ENCODE assay signal across 8 mouse cellular contexts in genomic region chr1:59119720-59120457, GRCm38 (mm10). TPM values are rescaled to one million over a fixed set of nuclear protein-coding genes. Genes with fewer than 3 reads are reported as not detected.
DNase-seq lines count a peak whose midpoint lies in the region; ATAC-seq and TF ChIP-seq lines count a peak whose summit lies in the region.

Tmem237 (minus strand) TSS chr1:59120408.

- ATAC-seq in lung, postnatal 0 days, result peak; percentile 98

- H3K9ac ChIP-seq in MEL (ENCODE audit: control insufficient read depth, low read depth, low read length, poor library complexity, severe bottlenecking), result peak within 1 kb of the TSS; percentile 79
- H3K9ac ChIP-seq in lung, postnatal 0 days (replicated peaks; ENCODE audit: low read depth), result peak within 1 kb of the TSS; percentile 61

- peak; percentile 78 to 82; a peak in 3 of 4 replicates for TF ChIP-seq POLR2A in MEL (IDR thresholded peaks at IDR 0.05; ENCODE audit: control insufficient read depth in 1 of 2, insufficient read depth in 1 of 2, low read depth in 1 of 2, low read length in 2 of 2, poor library complexity in 1 of 2)
- peak; percentile 41; the same call in 1 of the 2 replicates for TF ChIP-seq POLR2A in cerebellum, adult 2 months (IDR thresholded peaks at IDR 0.05; ENCODE audit: borderline replicate concordance, insufficient read depth, low read length)

- H3K4me2 ChIP-seq in lung, postnatal 0 days (replicated peaks; ENCODE audit: low read depth, low read length), result peak within 1 kb of the TSS; percentile 88

- H3K9me3 ChIP-seq in MEL (replicated peaks; ENCODE audit: insufficient read depth, low read length), result no peaks in the 10 kb centered on the region
- H3K9me3 ChIP-seq in hindbrain, embryonic 10.5 days, result no peaks in the 10 kb centered on the region
- H3K9me3 ChIP-seq in lung, postnatal 0 days (ENCODE audit: low read length), result no peaks in the 10 kb centered on the region

- no peak for TF ChIP-seq CTCF in MEL (IDR thresholded peaks at IDR 0.05 in 2 of 3, conservative IDR thresholded peaks at IDR 0.05 in 1 of 3; ENCODE audit: control insufficient read depth in 1 of 3, insufficient read depth in 1 of 3, low read depth in 2 of 3, low read length in 3 of 3, poor library complexity in 1 of 3, severe bottlenecking in 1 of 3)
- no peak for TF ChIP-seq CTCF in cerebellum, adult 2 months (IDR thresholded peaks at IDR 0.05; ENCODE audit: borderline replicate concordance, insufficient read depth, low read depth, low read length)
- no peak for TF ChIP-seq CTCF in lung, postnatal 0 days (IDR thresholded peaks at IDR 0.05)

- peaks cover 0 to 5% of the 10 kb centered on the region in 2 experiments; a peak in 3 of 4 replicates for H3K36me3 ChIP-seq in MEL (ENCODE audit: control insufficient read depth in 1 of 2, insufficient read depth in 2 of 2, low read length in 2 of 2)
- peaks cover 20% of the 10 kb centered on the region; the same call in 1 of the 2 replicates for H3K36me3 ChIP-seq in hindbrain, embryonic 10.5 days
- H3K36me3 ChIP-seq in lung, postnatal 0 days (ENCODE audit: insufficient read depth, low read length), result peaks cover 5% of the 10 kb centered on the region; the same call in 1 of the 2 replicates

- under 1% methylated on average over 74 of the region's 74 CpGs for WGBS in cerebellum, adult 2 months
- under 1% methylated on average over 74 of the region's 74 CpGs for whole genome bisulfite sequencing in hindbrain, embryonic 10.5 days
- WGBS in lung, postnatal 0 days, result under 1% methylated on average over 66 of the region's 74 CpGs

- no peak for TF ChIP-seq RAD21 in MEL (IDR thresholded peaks at IDR 0.05; ENCODE audit: low read depth, low read length)

- peak; percentile 92 for DNase-seq in MEL (ENCODE audit: low read depth, low spot score)
- DNase-seq in cerebellum, adult 2 months, result peak; percentile 93 to 95
- peak; percentile 83 for DNase-seq in forelimb bud, embryonic 11.5 days (ENCODE audit: low read depth, low spot score)
- DNase-seq in hindbrain, embryonic 10.5 days (ENCODE audit: low spot score), result peak; percentile 96
- peak; percentile 95 for DNase-seq in layer of hippocampus, adult 9-11 months
- DNase-seq in lung, postnatal 0 days (ENCODE audit: low spot score), result peak; percentile 94
- DNase-seq in ovary, postnatal 14 days (ENCODE audit: low spot score), result peak; percentile 87
- peak; percentile 89 for DNase-seq in thymus, postnatal 14 days

- peaks cover 0 to 3% of the 10 kb centered on the region in 2 experiments; a peak in 2 of 4 replicates for H3K4me1 ChIP-seq in MEL (ENCODE audit: control insufficient read depth in 1 of 2, insufficient read depth in 2 of 2, low read length in 2 of 2)
- no peaks in the 10 kb centered on the region; the same call in 1 of the 2 replicates for H3K4me1 ChIP-seq in cerebellum, adult 2 months (ENCODE audit: control insufficient read depth, insufficient read depth, low read length)
- H3K4me1 ChIP-seq in hindbrain, embryonic 10.5 days (replicated peaks), result peaks cover 21% of the 10 kb centered on the region
- H3K4me1 ChIP-seq in lung, postnatal 0 days (ENCODE audit: insufficient read depth, low read depth, low read length), result no peaks in the 10 kb centered on the region

- peaks cover 3% of the 10 kb centered on the region; the same call in 1 of the 2 replicates for H3K79me2 ChIP-seq in MEL (ENCODE audit: control insufficient read depth, insufficient read depth, low read length, poor library complexity)

- peak within 1 kb of the TSS; percentile 89 to 95 for H3K4me3 ChIP-seq in MEL (ENCODE audit: control insufficient read depth in 1 of 2, insufficient read depth in 1 of 2, low read depth in 2 of 2, low read length in 2 of 2)
- H3K4me3 ChIP-seq in cerebellum, adult 2 months (replicated peaks; ENCODE audit: insufficient read depth, low read depth, low read length), result peak within 1 kb of the TSS; percentile 99
- peak within 1 kb of the TSS; percentile 86 for H3K4me3 ChIP-seq in hindbrain, embryonic 10.5 days
- H3K4me3 ChIP-seq in lung, postnatal 0 days (ENCODE audit: low read depth, low read length), result peak within 1 kb of the TSS; percentile 70

- H3K27ac ChIP-seq in MEL (ENCODE audit: control insufficient read depth, low read depth, low read length), result 0 out of 2 replicates have a peak within 1 kb of the TSS, but pooled peaks have one; percentile 33
- peak within 1 kb of the TSS; percentile 70; the same call in 1 of the 2 replicates for H3K27ac ChIP-seq in cerebellum, adult 2 months (ENCODE audit: insufficient read depth, low read length)
- peak within 1 kb of the TSS; percentile 97 for H3K27ac ChIP-seq in hindbrain, embryonic 10.5 days
- H3K27ac ChIP-seq in lung, postnatal 0 days (ENCODE audit: low read length), result peak within 1 kb of the TSS; percentile 67

- no peak for TF ChIP-seq EP300 in MEL (IDR thresholded peaks at IDR 0.05; ENCODE audit: low read depth in 1 of 2, low read length in 2 of 2)
- no peak for TF ChIP-seq EP300 in lung, postnatal 0 days (IDR thresholded peaks at IDR 0.05)

- H3K27me3 ChIP-seq in MEL (ENCODE audit: control insufficient read depth in 1 of 2, insufficient read depth in 2 of 2, low read length in 2 of 2), result no peaks in the 10 kb centered on the region; a peak in 1 of 4 replicates
- H3K27me3 ChIP-seq in cerebellum, adult 2 months (ENCODE audit: control insufficient read depth, insufficient read depth, low read length), result no peaks in the 10 kb centered on the region
- no peaks in the 10 kb centered on the region for H3K27me3 ChIP-seq in hindbrain, embryonic 10.5 days (ENCODE audit: insufficient read depth, poor library complexity, severe bottlenecking)
- no peaks in the 10 kb centered on the region for H3K27me3 ChIP-seq in lung, postnatal 0 days (replicated peaks; ENCODE audit: insufficient read depth, low read length)

TF ChIP-seq in MEL, 35 proteins besides CTCF, POLR2A, EP300 and RAD21:
- TF ChIP-seq JUND (IDR thresholded peaks at IDR 0.05; ENCODE audit: low read depth, low read length) (no peak), TBP (IDR thresholded peaks at IDR 0.05; ENCODE audit: low read depth, low read length) (no peak), SIN3A (IDR thresholded peaks at IDR 0.05; ENCODE audit: low read length) (peak; percentile 87), UBTF (IDR thresholded peaks at IDR 0.05; ENCODE audit: borderline replicate concordance, insufficient read depth, low read depth, low read length) (no peak), MYC (IDR thresholded peaks at IDR 0.05; ENCODE audit: low read depth, low read length) (no peak), KAT2A (conservative IDR thresholded peaks at IDR 0.05; ENCODE audit: low read depth, low read length) (no peak; the same call in 1 of the 2 replicates), RCOR1 (IDR thresholded peaks at IDR 0.05; ENCODE audit: low read depth, low read length) (no peak), NELFE (IDR thresholded peaks at IDR 0.05; ENCODE audit: low read depth, low read length) (peak; percentile 67), USF1 (IDR thresholded peaks at IDR 0.05; ENCODE audit: low read depth, low read length) (no peak), MAX (IDR thresholded peaks at IDR 0.05; ENCODE audit: low read length) (peak; percentile 63), CHD2 (IDR thresholded peaks at IDR 0.05; ENCODE audit: low read length) (no peak), ZKSCAN1 (IDR thresholded peaks at IDR 0.05; ENCODE audit: low read depth, low read length) (no peak), SMC3 (IDR thresholded peaks at IDR 0.05; ENCODE audit: low read depth, low read length) (no peak), MXI1 (IDR thresholded peaks at IDR 0.05; ENCODE audit: low read depth, low read length) (peak; percentile 77), NRF1 (IDR thresholded peaks at IDR 0.05; ENCODE audit: insufficient read depth, low read depth, low read length, poor library complexity, severe bottlenecking) (peak; percentile 79), POLR2AphosphoS5 (IDR thresholded peaks at IDR 0.05; ENCODE audit: borderline replicate concordance, low read depth, low read length) (no peak), MAFK (IDR thresholded peaks at IDR 0.05; ENCODE audit: borderline replicate concordance, low read depth, low read length) (no peak), USF2 (IDR thresholded peaks at IDR 0.05; ENCODE audit: borderline replicate concordance in 1 of 2, insufficient read depth in 1 of 2, low read depth in 1 of 2, low read length in 2 of 2) (no peak), MAZ (IDR thresholded peaks at IDR 0.05; ENCODE audit: low read depth, low read length) (peak; percentile 63), ZC3H11A (IDR thresholded peaks at IDR 0.05; ENCODE audit: low read depth, low read length) (no peak), CHD1 (IDR thresholded peaks at IDR 0.05; ENCODE audit: low read depth, low read length) (no peak), ELF1 (IDR thresholded peaks at IDR 0.05; ENCODE audit: low read depth, low read length) (peak; percentile 65), ZMIZ1 (IDR thresholded peaks at IDR 0.05; ENCODE audit: low read depth, low read length) (peak; percentile 9; the same call in 1 of the 2 replicates), BHLHE40 (IDR thresholded peaks at IDR 0.05; ENCODE audit: borderline replicate concordance, low read depth, low read length) (no peak), MYB (IDR thresholded peaks at IDR 0.05; ENCODE audit: low read depth, low read length) (no peak), E2F4 (IDR thresholded peaks at IDR 0.05; ENCODE audit: borderline replicate concordance, low read depth, low read length) (no peak), TCF12 (IDR thresholded peaks at IDR 0.05; ENCODE audit: low read depth, low read length) (peak; percentile 25; the same call in 1 of the 2 replicates), ZNF384 (IDR thresholded peaks at IDR 0.05; ENCODE audit: low read depth, low read length) (no peak), ETS1 (IDR thresholded peaks at IDR 0.05; ENCODE audit: low read depth, low read length) (no peak), MEF2A (IDR thresholded peaks at IDR 0.05; ENCODE audit: extremely low read depth, insufficient replicate concordance, low read depth, low read length, poor library complexity, severe bottlenecking) (no peak), GABPA (IDR thresholded peaks at IDR 0.05; ENCODE audit: low read depth, low read length) (no peak), TAL1 (IDR thresholded peaks at IDR 0.05; ENCODE audit: low read length) (no peak), HCFC1 (IDR thresholded peaks at IDR 0.05; ENCODE audit: low read depth, low read length) (peak; percentile 82)

RNA-seq across cellular contexts. Expression of gene Tmem237, which starts in this region (rescaled TPM):
- 13.0 and 13.2 TPM in 2 replicates for total RNA-seq in MEL (2012; rRNA removed)
- polyA plus RNA-seq in MEL (2012; ENCODE audit: insufficient read depth in 1 of 2, insufficient read length in 2 of 2, low read depth in 1 of 2, low replicate concordance in 2 of 2, missing spikeins in 1 of 2), result 10 to 100 TPM in 1 of 2 experiments, not detected in 1; 20.1 TPM
- 22.2 and 27.0 TPM in 2 replicates for polyA plus RNA-seq in cerebellum, adult 2 months (2012; rRNA removed)
- polyA plus RNA-seq in hindbrain, embryonic 10.5 days (2016; fragmentation: Nextera tagmentation; extraction: Ambion mirVana), result 40.1 and 46.5 TPM in 2 replicates
- 27.4 and 30.1 TPM in 2 replicates for polyA plus RNA-seq in lung, postnatal 0 days (2015; fragmentation: Nextera tagmentation; extraction: Ambion mirVana)

Comparison
In these comparisons a context has a peak if more than half of its experiments do, and no peak if none do; other contexts are left out.
1. Peak in every context shown above with its lines: DNase-seq, ATAC-seq, H3K4me3 ChIP-seq and H3K27ac ChIP-seq.
2. H3K27ac ChIP-seq: peak in every context shown above with its lines; median percentile 97 in hindbrain, embryonic 10.5 days; 70 in cerebellum, adult 2 months; 67 in lung, postnatal 0 days; 33 in MEL.